Mouse (Mus musculus): ENCODE measurements around the gene Smg1.

DNA sequence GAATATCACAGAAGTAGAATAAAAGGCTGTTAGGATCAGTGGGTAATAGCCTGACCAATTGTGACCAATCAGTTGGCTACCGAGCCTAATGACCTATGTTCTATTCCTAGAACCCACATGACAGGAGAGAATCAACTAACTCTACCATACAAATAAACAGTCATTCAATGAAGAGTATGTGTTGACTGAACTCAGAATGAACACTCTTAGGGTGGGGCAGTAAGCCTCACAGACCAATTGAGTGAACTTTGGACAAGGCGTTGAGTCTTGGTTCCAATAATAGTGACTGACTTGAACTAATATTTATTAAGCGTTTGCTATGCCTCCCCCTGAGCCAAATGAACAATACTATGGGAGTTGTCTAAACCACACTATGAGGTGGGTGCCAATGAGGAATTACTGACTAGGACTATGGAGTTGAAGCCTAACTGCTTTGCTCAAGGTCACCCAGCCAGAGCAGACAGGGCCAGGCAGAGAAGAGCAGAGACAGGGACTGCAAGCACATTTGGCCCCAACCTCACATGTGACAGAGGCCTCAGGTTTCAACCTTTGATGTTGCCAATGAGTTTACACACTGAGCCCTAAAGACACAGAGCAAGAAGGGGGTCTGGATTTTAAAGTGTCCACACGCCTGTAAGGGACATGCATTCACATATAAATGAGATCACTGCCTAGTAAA, 7.2 kb upstream of the Smg1 start:
- TF ChIP-seq POLR2A (IDR thresholded peaks at IDR 0.05; ENCODE audit: borderline replicate concordance, low read depth, low read length) (no peak), CTCF (IDR thresholded peaks at IDR 0.05; ENCODE audit: low read depth, low read length) (no peak)

Measured in bone marrow macrophage, adult 2 months (primary cell).